Mouse (Mus musculus) lung, postnatal 0 days (tissue): Measurements from ENCODE around the gene Cdca4.

ENCODE experiments used
- CTCF ChIP-seq: IDR thresholded peaks from 2 replicates; pipeline ENCODE4 v1.5.1; 2016; ENCODE audit warnings: antibody characterized with exemption, mild to moderate bottlenecking
- EP300 ChIP-seq: IDR thresholded peaks from 2 replicates; pipeline ENCODE4 v1.6.1; 2016; ENCODE audit warnings: antibody characterized with exemption, mild to moderate bottlenecking, control low read depth

- TF ChIP-seq EP300 (no peak), CTCF (no peak)
These were observed 15.9 kb downstream of the Cdca4 start for GRCm38 (mm10) chr12:112813370-112813769.
